Comparison of ENCODE assay signal across 24 mouse cellular contexts in genomic region chrX:14960294-14960693, GRCm38 (mm10).
DNase-seq lines count a peak whose midpoint lies in the region; ATAC-seq and TF ChIP-seq lines count a peak whose summit lies in the region.
"Had no signal": no experiment of that assay in that cellular context is flagged by ENCODE, and none has a peak within 500 bp of the region (broad histone marks: within the 10 kb centered on the region; RNA-seq: fewer than 3 reads in every experiment).

No protein-coding gene starts in this region.

- 89% methylated on average over 2 of the region's 2 CpGs for WGBS in intestine, embryonic 16.5 days
- WGBS in intestine, embryonic 15.5 days, result 83% methylated on average over 2 of the region's 2 CpGs
- WGBS in liver, postnatal 0 days (ENCODE audit: insufficient replicate concordance), result 72% methylated on average over 2 of the region's 2 CpGs
- WGBS in liver, embryonic 11.5 days, result 83% methylated on average over 2 of the region's 2 CpGs
- 76% methylated on average over 2 of the region's 2 CpGs for WGBS in intestine, postnatal 0 days

- no peak overlapping the region for H3K9ac ChIP-seq in intestine, embryonic 16.5 days (ENCODE audit: low read depth, low read length)
- H3K9ac ChIP-seq in intestine, embryonic 15.5 days, result no peak overlapping the region
- H3K9ac ChIP-seq in liver, postnatal 0 days (replicated peaks), result no peak overlapping the region
- H3K9ac ChIP-seq in liver, embryonic 11.5 days (ENCODE audit: low read depth, low read length), result no peak overlapping the region
- no peak overlapping the region for H3K9ac ChIP-seq in intestine, postnatal 0 days (ENCODE audit: low read depth, low read length)
- H3K9ac ChIP-seq: embryonic facial prominence, embryonic 12.5 days; forebrain, embryonic 13.5 days had no signal

- no peaks in the 10 kb centered on the region for H3K4me1 ChIP-seq in intestine, embryonic 16.5 days (ENCODE audit: control insufficient read depth, insufficient read depth, low read length)
- no peaks in the 10 kb centered on the region for H3K4me1 ChIP-seq in intestine, embryonic 15.5 days (replicated peaks)
- H3K4me1 ChIP-seq in liver, postnatal 0 days (ENCODE audit: insufficient read depth), result no peaks in the 10 kb centered on the region
- H3K4me1 ChIP-seq in liver, embryonic 11.5 days (replicated peaks; ENCODE audit: control insufficient read depth, insufficient read depth, low read length), result no peaks in the 10 kb centered on the region
- H3K4me1 ChIP-seq in intestine, postnatal 0 days (replicated peaks; ENCODE audit: control insufficient read depth, insufficient read depth, low read length), result no peaks in the 10 kb centered on the region
- H3K4me1 ChIP-seq: embryonic facial prominence, embryonic 10.5 days; embryonic facial prominence, embryonic 12.5 days; forebrain, embryonic 13.5 days had no signal

- H3K4me2 ChIP-seq in intestine, embryonic 16.5 days (ENCODE audit: low read depth, low read length), result no peak overlapping the region
- H3K4me2 ChIP-seq in intestine, embryonic 15.5 days (replicated peaks), result no peak overlapping the region
- no peak overlapping the region for H3K4me2 ChIP-seq in liver, postnatal 0 days (ENCODE audit: low read depth, low read length)
- H3K4me2 ChIP-seq in liver, embryonic 11.5 days, result no peak overlapping the region
- H3K4me2 ChIP-seq in intestine, postnatal 0 days (replicated peaks; ENCODE audit: low read depth), result no peak overlapping the region
- H3K4me2 ChIP-seq: embryonic facial prominence, embryonic 12.5 days; forebrain, embryonic 13.5 days had no signal

- H3K36me3 ChIP-seq in intestine, embryonic 16.5 days (ENCODE audit: control insufficient read depth, insufficient read depth, low read length), result no peaks in the 10 kb centered on the region
- no peaks in the 10 kb centered on the region for H3K36me3 ChIP-seq in intestine, embryonic 15.5 days
- no peaks in the 10 kb centered on the region for H3K36me3 ChIP-seq in liver, postnatal 0 days (replicated peaks; ENCODE audit: insufficient read depth, low read length)
- H3K36me3 ChIP-seq in liver, embryonic 11.5 days (ENCODE audit: control insufficient read depth, insufficient read depth, low read length), result no peaks in the 10 kb centered on the region
- H3K36me3 ChIP-seq in intestine, postnatal 0 days (ENCODE audit: control insufficient read depth, insufficient read depth), result no peaks in the 10 kb centered on the region
- H3K36me3 ChIP-seq: embryonic facial prominence, embryonic 10.5 days; embryonic facial prominence, embryonic 12.5 days; G1E had no signal

- H3K27ac ChIP-seq in intestine, embryonic 16.5 days (ENCODE audit: low read length), result no peak overlapping the region
- no peak overlapping the region for H3K27ac ChIP-seq in intestine, embryonic 15.5 days
- H3K27ac ChIP-seq in liver, postnatal 0 days (ENCODE audit: low read depth), result no peak overlapping the region
- no peak overlapping the region for H3K27ac ChIP-seq in liver, embryonic 11.5 days (ENCODE audit: low read depth, low read length)
- no peak overlapping the region for H3K27ac ChIP-seq in intestine, postnatal 0 days (ENCODE audit: low read depth, low read length)
- H3K27ac ChIP-seq: embryonic facial prominence, embryonic 10.5 days; embryonic facial prominence, embryonic 12.5 days; forebrain, embryonic 13.5 days had no signal

- no peaks in the 10 kb centered on the region for H3K27me3 ChIP-seq in intestine, embryonic 16.5 days (replicated peaks; ENCODE audit: control insufficient read depth, insufficient read depth, low read length)
- H3K27me3 ChIP-seq in intestine, embryonic 15.5 days (replicated peaks), result no peaks in the 10 kb centered on the region
- no peaks in the 10 kb centered on the region for H3K27me3 ChIP-seq in liver, postnatal 0 days (ENCODE audit: insufficient read depth, low read length)
- no peaks in the 10 kb centered on the region for H3K27me3 ChIP-seq in liver, embryonic 11.5 days (replicated peaks; ENCODE audit: control insufficient read depth, insufficient read depth, low read length)
- no peaks in the 10 kb centered on the region for H3K27me3 ChIP-seq in intestine, postnatal 0 days (replicated peaks; ENCODE audit: control insufficient read depth, insufficient read depth, low read length)
- H3K27me3 ChIP-seq: CH12.LX; embryonic facial prominence, embryonic 12.5 days; forebrain, embryonic 13.5 days; Patski had no signal

- no peak for TF ChIP-seq CTCF in liver, postnatal 0 days (IDR thresholded peaks at IDR 0.05; ENCODE audit: low read depth)
- no peak for TF ChIP-seq CTCF in intestine, postnatal 0 days (IDR thresholded peaks at IDR 0.05; ENCODE audit: low read depth)

- peak; percentile 15 for DNase-seq in kidney, adult 9 months
- no peak for DNase-seq in kidney, postnatal 10 days
- no peak for DNase-seq in liver, postnatal 0 days
- no peak for DNase-seq in liver, embryonic 11.5 days (ENCODE audit: low spot score)
- DNase-seq: adrenal gland, adult 8-10 months; adrenal gland, postnatal 14 days; adrenal gland, postnatal 36 days; B cell, adult 2 months; cerebellum, adult 11-12 months; cerebellum, adult 2 months; cerebellum, adult 9-10 months; cerebellum, postnatal 10 days; cerebellum, postnatal 25 days had no signal

- ATAC-seq in intestine, embryonic 16.5 days, result peak; percentile 44; the same call in 1 of the 2 replicates
- no peak for ATAC-seq in intestine, embryonic 15.5 days
- peak; percentile 80 for ATAC-seq in liver, postnatal 0 days
- ATAC-seq in liver, embryonic 11.5 days (replicated peaks; ENCODE audit: low FRiP score), result no peak
- 0 out of 2 replicates have a peak, but pooled peaks have one; percentile 45 for ATAC-seq in intestine, postnatal 0 days
- ATAC-seq: activated CD4-positive, CD25-positive, alpha-beta regulatory T cell, adult 4 months; CD4-positive, CD25-positive, alpha-beta regulatory T cell, adult 4 months; forebrain, embryonic 13.5 days; Patski had no signal

- no peak overlapping the region for H3K4me3 ChIP-seq in intestine, embryonic 16.5 days (ENCODE audit: low read length)
- no peak overlapping the region for H3K4me3 ChIP-seq in intestine, embryonic 15.5 days (replicated peaks)
- H3K4me3 ChIP-seq in liver, postnatal 0 days (ENCODE audit: low read depth, low read length), result no peak overlapping the region
- no peak overlapping the region for H3K4me3 ChIP-seq in liver, embryonic 11.5 days (ENCODE audit: low read depth, low read length)
- no peak overlapping the region for H3K4me3 ChIP-seq in intestine, postnatal 0 days (ENCODE audit: low read depth, low read length)
- H3K4me3 ChIP-seq: embryonic facial prominence, embryonic 10.5 days; embryonic facial prominence, embryonic 12.5 days; forebrain, embryonic 13.5 days had no signal

- no peaks in the 10 kb centered on the region for H3K9me3 ChIP-seq in intestine, embryonic 16.5 days (ENCODE audit: control insufficient read depth, low read length)
- H3K9me3 ChIP-seq in intestine, embryonic 15.5 days, result no peaks in the 10 kb centered on the region
- no peaks in the 10 kb centered on the region for H3K9me3 ChIP-seq in liver, postnatal 0 days (ENCODE audit: low read length)
- H3K9me3 ChIP-seq in liver, embryonic 11.5 days (ENCODE audit: control insufficient read depth, low read length), result no peaks in the 10 kb centered on the region
- H3K9me3 ChIP-seq in intestine, postnatal 0 days (ENCODE audit: control insufficient read depth), result no peaks in the 10 kb centered on the region
- H3K9me3 ChIP-seq: embryonic facial prominence, embryonic 10.5 days; embryonic facial prominence, embryonic 12.5 days; forebrain, embryonic 13.5 days; G1E had no signal

- no peak for TF ChIP-seq EP300 in liver, postnatal 0 days (IDR thresholded peaks at IDR 0.05; ENCODE audit: low read depth)

Comparison
In these comparisons a context has a peak if more than half of its experiments do, and no peak if none do; other contexts are left out.
1. ATAC-seq: peak in intestine, embryonic 16.5 days (single experiment), liver, postnatal 0 days (single experiment) and intestine, postnatal 0 days (single experiment); none in intestine, embryonic 15.5 days (single experiment) and liver, embryonic 11.5 days (single experiment).